Mouse (Mus musculus) heart, postnatal 25 days (tissue): ENCODE measurements around the gene Rngtt. TPM values are rescaled to one million over a fixed set of nuclear protein-coding genes. Genes with fewer than 3 reads are reported as not detected.
A peak's percentile ranks its signal among the peaks of the same experiment; 100 is the strongest.
"Not testable (repeated sequence)": the region's sequence is repeated elsewhere in the genome, so short reads cannot be mapped to it uniquely, and the experiment has no call there.

ENCODE experiments used
- DNase-seq: peaks from one replicate; pipeline ENCODE4 v3.0.0; 2022; ENCODE audit warnings: low spot score
- intact Hi-C: fragments of 180-260 bp; cut with DNase I; formaldehyde crosslinking; loops from one replicate; pipeline ENCODE4 v1.15.1; 2025
- total RNA-seq, 2 experiments: library from RNA; stranded (reverse); gene quantifications; 2 replicates each; pipeline ENCODE4 v1.2.3; 2021

Rngtt gene
- total RNA-seq, 2 experiments from 2014 or later = 10.4 to 10.6 TPM

DNA sequence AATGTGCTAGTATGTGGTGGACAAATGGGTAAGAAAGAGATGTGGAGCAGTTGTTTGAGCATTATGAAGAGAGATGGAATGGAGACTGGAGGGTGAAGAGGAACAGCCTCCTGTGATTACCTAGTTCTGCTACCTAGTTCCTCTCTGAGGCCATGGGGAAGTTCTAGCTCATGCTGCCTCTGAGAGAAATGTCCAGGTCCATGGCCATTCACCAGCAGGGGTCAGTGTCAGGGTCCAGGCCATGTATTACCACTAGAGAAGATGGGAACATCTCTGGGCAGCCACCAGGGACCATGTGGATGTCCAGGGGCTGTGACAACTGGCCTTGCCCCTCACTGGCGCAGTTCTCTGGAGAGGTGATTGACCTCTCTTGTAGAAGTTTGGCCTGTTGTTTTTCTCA, 7.1 kb upstream of the Rngtt start:
- intact Hi-C loops = no loop called here
- DNase-seq = no peak

DNA sequence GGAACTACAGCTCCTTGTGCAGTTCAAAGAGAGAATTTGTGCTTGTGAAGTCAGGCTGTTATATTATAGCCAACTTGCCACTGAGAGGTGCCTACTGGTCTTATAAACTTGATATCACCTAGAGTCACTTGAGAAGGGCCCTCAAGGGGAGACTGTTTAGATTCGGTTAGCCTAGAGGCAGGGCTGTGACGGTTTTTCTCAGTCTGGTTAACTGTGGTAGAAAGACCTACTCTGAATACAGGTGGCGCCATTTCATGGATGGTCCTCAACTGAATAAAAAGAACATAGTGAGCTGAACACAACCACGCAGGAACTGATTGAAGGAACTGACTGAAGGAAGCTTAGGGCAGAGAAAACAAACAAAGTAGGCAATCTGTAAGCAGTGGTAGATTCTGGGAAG, 3.0 kb upstream of the Rngtt start:
- no peak for DNase-seq
- intact Hi-C loops = no loop called here

DNA sequence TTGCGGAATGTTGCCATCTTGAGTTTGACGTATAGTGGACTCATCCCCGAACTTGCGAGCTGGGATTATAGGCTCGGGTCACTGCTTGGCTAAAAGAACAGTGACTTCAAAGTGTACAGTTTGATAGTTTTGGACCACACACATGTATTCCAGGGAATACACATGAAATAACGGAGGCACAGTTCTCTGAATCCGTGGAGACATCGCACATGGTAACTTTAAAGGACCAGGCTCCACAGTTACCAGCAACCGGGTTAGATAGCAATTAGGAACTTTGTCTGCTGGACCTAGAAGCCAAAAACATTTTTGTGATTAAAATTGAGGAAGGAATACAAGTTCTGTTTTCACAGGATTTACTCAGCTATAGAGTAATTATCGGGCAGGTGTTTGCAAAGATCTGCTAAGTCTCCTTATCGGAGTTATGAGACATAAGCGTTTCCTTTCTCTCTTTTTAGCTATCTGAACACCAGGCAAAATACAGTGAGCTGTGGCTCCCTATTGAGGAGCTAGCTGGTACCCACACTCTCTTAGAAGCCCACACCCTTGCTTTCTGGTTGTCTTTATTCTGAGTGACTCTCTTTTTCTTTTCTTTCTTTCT, 828 bp downstream of the Rngtt start:
- intact Hi-C loops = no loop called here
- DNase-seq = no peak

DNA sequence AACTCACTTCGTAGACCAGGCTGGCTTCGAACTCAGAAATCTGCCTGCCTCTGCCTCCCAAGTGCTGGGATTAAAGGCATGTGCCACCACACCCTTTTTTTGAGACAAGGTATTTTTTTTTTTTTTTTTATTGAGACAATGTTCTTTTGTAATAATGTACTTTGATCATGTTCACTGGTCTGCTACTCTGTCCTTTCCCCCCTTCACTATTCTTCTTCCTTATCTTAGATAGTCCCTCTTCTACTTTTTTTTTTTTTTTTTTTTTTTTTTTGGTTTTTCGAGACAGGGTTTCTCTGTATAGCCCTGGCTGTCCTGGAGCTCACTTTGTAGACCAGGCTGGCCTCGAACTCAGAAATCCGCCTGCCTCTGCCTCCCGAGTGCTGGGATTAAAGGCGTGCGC, 4.0 kb downstream of the Rngtt start:
- intact Hi-C loops, DNase-seq: not testable (repeated sequence)

DNA sequence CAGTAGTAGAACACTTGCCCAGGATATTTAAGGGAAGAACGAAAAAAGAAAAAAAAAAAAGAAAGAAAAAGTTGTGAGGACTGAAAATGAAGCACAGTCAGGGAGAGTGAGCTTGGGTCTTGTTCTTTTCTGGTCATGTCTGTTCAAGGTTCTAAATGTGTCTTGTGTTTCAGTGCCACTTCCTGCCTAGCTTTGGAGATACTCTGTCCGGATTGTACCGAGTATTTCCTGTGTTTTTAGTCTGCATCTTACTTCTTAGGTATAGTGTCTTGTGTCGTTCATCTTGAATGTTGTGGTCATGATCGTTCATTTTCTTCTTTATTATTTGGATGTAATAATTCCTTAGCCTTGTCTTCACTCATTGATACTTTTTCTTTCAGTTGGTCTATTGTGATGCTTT, 5.7 kb downstream of the Rngtt start:
- intact Hi-C loops = no loop called here
- no peak for DNase-seq

DNA sequence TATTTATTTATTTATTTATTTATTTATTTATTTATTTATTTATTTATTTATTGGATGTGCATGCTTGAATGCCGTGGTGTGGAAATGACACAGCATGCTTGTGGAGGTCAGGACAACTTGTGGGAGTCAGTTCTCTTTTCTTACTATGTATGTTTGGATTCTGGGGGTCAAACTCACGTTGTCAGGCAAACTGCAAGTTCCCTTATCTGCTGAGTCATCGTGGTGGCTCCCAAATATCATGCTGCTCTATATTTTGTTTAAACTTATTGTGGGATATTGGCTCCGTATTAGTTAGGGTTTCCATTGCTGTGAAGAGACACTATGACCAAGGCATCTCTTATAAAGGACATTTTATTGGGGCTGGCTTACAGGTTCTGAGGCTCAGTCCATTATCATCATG, 21.0 kb downstream of the Rngtt start:
- intact Hi-C loops = no loop called here

DNA sequence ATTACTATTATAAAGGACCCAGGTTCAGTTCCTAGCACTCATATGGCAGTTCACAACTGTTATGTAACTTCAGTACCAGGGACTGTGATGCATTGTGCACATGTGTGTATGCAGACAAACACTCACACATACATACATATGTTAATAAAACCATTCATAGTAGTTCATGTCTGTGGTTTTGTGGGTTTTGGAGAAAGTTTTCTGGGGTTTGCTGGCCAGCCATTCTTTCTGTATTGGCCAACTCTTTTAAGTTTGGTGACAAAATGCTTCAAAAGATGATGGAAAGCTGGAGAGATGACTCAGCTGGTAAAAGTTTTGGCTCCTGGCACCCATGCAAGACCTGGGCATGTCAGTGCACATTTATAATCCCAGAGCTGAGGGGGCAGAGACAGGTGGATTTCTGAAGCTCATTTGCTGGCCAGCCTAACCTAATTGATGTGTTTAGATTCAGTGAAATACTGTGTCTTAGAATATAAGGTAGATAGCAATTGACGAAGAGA, 22.9 kb downstream of the Rngtt start:
- no peak for DNase-seq
- intact Hi-C loops = no loop called here

More for the DNA sequence above, 21.0 kb downstream of the Rngtt start:
- no peak for DNase-seq

DNA sequence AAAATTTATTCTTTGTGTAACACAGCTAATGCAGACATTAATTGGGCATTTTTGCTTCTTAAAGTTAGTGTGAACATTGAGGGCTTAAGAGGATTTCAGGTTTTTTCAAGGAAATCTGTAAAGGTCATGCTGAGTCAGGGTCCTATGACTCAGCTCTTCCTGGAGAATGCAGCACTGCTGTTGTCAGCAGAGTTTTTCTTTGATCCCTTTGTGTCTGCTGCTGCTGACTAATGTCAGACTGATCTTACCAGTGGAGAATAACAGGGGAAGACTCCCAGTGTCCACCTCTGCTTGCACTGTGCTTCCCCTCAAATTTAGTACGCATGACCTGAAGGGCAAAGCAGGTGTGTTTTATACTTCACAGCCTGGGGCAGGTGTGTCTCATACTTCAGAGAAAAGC, 27.9 kb downstream of the Rngtt start:
- DNase-seq = no peak
- intact Hi-C loops = no loop called here

DNA sequence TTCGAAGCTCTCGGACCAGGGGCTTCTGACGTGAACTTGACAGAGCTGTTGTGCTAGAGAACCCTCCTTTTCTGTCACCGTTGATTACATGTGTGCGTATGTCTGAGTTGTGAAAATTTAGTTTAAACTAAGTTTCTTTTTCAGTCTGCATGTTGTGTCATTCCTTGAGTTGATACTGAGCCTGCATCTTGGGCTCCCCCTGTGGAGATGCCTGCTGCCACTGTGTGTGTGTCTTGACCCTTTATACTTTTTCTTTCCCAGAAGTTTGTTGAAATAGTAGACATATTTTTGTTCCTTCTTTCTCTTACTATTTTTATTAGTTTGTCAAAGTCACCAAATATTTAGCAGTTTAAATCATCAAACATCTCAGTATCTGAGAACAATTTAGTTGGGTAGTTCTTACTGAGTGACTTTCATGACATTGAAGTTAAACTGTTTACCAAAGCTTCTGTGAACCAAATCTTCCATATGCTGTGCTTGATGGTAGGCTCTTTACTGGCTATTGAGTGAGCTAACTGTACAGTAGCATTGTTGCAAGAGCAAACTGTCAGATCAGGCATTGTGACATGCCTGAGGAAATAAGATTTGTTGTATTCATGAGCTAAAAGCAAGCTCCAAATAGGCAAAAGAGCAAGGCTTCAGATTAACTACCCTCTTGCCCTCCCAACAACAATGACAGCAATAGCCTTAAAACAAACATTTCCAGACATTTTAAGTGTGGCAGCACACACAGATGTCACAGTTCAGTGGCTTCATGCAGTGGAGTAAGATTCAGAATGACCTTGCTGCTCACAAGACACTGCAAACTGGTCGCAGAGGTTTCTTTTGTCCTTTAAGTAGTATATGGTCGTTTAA, 33.0 kb downstream of the Rngtt start:
- no peak for DNase-seq
- intact Hi-C loops = no loop called here

DNA sequence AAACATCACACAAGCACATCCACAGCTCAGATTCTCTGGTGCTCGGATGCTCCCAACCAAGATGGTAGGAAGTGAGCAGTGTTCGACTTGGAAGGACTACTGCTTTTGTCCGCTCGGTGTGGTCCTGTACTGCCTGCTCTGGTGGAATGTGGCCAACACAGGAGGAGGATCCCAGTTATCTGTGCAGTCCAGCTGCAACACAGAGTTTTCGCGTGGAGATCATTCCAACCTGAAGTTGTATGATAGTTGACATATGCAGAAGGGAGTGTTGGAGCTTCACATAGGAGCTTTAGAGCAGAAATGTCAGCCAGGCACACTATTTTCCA, 33.6 kb downstream of the Rngtt start:
- intact Hi-C loops = no loop called here
- DNase-seq = no peak

DNA sequence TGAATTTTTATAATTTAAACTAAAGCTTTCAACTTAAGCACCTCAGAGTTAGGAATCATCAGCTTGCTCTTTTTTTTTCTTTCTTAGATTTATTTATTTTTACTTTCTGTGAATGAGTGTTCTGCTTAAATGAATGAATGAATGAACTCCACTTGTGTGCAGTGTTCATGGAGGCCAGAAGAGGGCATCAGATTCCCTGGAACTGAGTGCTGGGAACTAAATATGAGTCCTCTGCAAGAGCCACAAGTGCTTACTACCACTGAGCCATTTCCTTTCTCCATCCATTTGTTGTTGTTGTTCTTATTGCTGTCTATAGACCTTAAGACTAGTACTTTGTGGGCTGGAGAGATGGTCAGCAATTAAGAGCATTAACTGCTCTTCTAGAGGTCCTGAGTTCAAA, 53.3 kb downstream of the Rngtt start:
- no peak for DNase-seq
- intact Hi-C loops = no loop called here

DNA sequence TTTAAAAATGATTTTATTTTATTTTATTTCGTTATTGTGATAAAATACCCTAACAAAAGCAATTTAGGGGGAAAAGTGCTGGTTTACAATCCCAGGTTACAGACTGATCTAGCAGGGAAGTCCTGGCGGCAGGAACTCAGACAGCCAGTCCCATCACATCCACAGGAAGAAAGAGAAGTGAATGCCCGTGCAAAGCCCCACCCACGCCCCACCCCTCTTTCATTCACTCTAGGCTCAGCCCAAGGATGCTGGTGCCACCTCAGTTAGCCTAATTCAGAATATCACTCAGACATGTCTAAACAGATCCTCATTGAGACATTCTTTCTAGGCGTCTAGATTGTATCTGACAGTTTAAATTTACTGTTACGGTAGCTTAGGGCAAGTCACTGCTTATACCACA, 64.8 kb downstream of the Rngtt start:
- DNase-seq = no peak
- intact Hi-C loops = no loop called here

DNA sequence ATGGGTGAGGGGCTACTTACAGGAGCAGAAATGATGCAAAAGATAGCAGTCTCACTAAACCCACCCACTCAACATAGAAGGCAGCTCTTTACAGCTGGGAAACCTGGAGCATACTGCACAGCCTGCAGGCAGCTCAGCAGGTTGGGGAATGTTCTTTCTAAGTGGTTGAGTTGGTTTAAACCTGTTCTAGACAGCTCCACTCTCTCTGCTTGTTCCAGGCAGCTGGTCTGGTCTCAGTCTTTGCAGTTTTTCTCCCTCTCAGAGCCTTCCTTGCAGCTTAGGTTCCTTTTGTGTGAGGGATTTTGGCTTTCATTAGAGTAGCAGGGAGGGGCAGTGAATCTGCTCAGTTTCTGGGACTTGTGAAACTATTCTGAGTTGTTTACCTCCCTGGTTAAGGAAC, 67.5 kb downstream of the Rngtt start:
- intact Hi-C loops = no loop called here
- no peak for DNase-seq

DNA sequence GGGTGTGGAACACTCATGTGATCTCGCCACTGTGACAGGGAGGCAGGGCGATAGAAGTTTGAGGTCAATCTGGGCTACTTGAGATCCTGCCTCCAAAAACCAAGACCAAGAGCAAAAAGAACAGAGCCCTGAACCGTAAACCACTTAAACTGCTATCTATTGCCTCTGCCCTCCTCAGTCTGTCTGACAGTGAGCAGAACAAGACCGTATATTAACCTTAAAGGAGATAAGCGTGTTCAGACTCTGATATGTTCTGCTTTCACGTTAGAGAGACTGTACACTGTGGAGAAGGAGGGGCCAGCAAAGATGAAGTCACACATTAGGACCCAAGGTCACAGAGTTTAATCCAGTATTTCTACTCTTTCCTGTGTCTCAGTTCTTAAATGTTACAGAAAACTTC, 68.8 kb downstream of the Rngtt start:
- intact Hi-C loops = no loop called here
- no peak for DNase-seq

DNA sequence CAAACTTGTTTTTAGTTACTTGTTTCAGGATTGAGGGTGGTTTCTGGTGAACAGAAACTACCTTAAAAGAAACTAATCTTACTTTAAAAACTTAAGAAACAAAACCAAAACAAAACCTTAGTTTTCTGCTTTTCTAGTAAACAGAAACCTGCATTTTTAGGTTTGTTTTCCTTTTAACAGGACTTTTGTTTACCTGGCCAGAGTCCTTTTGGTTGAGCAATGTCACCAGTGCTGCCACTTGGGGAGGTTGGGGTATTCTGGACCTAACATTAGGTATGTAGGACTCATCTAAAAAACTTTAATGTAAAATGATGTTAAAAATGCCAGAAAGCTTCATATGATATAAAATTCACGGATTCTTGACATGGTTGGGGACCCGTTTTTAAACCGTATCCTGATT, 78.8 kb downstream of the Rngtt start:
- intact Hi-C loops = no loop called here
- no peak for DNase-seq

DNA sequence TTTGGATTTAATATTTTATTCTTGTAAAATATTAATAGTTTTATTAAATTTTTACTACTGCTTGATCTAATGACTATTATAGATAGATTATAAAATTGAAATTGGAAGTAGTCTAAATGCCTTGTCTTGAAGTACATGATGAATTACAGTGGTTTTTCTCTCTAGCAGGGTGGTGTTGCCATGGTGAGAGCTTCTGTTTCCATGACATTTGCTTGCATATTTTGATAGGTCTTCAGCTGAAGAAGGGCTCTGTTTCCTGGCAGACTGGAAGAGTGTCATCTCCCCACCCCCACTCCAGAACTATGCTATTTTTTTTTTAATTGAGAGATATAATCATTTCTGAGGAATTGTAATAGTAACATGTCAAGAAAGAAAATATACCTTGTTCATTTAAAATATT, 80.5 kb downstream of the Rngtt start:
- no peak for DNase-seq
- intact Hi-C loops = loop anchor here (10.0 kb wide), 1 partner anchor 194 kb away; no protein-coding TSS in a partner anchor

DNA sequence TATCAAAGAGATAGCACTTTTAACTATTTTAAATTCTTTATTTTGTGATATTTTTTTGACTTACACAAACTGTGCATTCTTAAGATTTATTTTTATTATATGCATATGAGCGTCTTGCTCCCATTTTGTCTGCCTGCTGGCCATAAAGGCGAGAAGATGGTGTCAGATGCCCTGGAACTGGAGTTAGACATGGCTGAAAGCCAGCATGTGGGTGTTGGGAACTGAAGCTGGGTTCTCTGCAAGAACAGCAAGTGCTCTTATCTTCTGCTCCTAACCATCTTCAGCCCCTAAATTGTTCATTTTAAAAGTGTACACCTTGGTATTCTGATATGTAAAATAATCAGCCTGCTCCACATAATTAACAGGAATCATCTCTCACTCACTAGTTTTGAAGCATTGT, 83.3 kb downstream of the Rngtt start:
- intact Hi-C loops = loop anchor here (10.0 kb wide), 1 partner anchor 191 kb away; no protein-coding TSS in a partner anchor
- DNase-seq = no peak

DNA sequence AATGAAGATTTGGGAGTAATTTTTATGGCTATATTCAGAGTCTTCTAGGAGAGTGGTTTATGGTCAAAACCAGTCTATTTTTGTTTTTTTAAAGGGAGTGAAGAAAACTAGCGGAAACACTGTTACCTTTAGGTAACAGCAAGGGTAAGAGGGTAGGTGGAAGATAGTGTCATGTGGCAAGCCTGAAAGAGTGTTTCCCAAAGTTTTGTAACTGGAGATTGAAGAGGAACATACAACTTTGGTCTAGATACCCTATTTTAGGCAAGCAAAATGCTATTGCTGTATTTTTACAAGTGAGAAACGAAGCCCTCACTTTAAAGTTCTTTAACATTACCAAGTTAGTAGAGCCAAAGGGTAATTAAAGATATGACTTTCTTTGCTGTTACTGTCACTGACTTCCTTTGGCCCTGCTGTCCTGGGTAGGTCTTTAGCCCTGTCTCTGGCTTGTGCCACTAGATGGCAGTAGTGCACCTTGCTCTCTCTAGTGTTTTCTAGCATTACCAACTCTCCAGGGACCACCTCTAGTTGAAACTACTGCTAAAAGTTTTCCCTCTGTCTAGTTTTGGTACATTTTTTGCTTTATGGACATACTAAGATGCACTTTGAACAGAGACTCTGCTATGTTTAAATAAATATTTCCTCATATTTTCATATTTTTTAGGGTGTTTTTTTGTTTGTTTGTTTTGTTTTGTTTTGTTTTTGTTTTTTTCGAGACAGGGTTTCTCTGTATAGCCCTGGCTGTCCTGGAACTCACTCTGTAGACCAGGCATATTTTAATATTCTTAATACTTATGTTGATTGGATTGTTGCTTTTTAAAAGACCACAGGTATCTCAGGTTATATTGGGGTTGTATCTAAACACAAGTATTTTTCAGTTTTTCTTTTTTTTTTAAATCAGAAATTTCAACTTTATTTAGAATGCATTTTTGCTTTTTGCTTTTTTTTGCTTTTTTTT, 86.4 kb downstream of the Rngtt start:
- intact Hi-C loops = loop anchor here (10.0 kb wide), 1 partner anchor 188 kb away; no protein-coding TSS in a partner anchor
- peak; percentile 33 for DNase-seq

DNA sequence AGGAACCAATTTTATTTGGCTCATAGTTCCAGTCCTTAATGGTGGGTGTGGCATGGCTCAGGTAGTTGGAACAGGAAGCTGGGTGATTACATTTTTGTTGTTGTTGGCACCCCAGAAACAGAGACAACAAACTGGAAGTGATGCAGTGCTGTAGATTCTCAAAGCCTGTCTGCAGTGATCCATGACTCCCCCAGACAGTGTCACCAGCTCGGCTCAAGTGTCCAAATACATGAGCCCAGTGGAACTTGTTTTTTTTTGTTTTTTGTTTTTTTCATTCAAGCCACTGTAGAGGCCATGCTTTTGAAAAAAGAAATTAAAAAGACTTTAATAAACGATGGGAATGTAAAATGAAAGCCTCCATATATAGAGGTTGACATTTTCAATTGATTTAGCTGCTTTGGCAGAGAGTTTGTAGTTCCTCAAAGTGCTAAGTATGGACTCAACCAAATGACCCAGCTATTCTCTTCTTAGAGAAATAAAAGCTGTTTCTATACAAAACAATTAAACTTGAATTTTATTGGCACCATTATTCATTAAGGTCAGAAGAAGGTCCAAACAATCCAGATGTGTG, 95.7 kb downstream of the Rngtt start:
- DNase-seq = no peak
- intact Hi-C loops = no loop called here

DNA sequence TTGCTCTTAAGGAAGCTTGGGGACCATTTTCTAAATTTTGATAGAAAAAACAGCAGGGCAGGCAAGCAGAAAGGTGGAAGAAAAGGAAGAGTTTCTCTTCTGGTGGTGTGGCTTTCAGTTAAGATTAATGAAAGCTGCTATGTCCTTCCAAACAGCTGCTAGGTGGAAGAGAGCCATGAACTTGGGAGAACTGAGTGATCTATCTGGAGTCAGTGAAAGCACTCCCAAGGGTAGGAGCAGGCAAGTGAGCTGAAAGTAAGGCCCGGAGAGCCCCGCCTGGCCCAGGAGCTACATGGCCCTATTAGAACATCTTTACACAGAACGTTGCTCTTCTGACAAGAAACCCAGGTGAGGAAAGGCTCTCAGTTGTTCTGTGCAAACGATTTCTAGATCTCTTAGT, 103.7 kb downstream of the Rngtt start:
- DNase-seq = peak; percentile 23
- intact Hi-C loops = no loop called here
